In the genomic region with DNA sequence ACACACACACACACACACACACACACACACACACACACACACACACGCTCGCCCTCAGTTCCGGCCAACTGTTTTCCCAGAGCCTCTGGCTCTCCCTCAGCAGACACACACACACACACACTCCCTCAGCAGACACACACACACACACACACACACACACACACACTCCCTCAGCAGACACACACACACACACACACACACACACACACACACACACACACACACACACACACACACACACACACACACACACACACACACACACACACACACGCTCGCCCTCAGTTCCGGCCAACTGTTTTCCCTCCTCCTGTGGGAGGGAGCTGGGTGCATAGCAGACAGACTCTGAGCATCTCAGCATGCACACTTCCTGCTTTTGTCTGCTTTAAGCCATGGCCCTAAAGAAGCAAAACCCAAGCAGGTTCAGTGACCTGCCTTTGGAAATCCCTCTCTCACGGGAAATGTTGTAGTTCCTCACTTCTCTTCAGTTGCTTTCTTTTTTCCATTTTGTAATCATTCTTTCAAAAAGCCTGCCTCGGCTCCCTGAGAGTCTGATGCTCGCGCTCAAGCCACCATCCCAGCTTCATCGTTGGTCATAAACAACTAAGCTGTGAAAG, we compare ENCODE assay signal across 7 mouse cellular contexts. TPM values are rescaled to one million over a fixed set of nuclear protein-coding genes. Genes with fewer than 3 reads are reported as not detected.
DNase-seq lines count a peak whose midpoint lies in the region; ATAC-seq and TF ChIP-seq lines count a peak whose summit lies in the region.
"Not testable (repeated sequence)": the region's sequence is repeated elsewhere in the genome, so short reads cannot be mapped to it uniquely, and the experiment has no call there.

No protein-coding gene starts in this region.

- DNase-seq in adrenal gland, postnatal 14 days = peak; percentile 23
- peak; percentile 13 for DNase-seq in gastrocnemius, postnatal 10 days
- peak; percentile 8 to 23 for DNase-seq in heart, postnatal 14 days
- peak; percentile 43 for DNase-seq in kidney, postnatal 0 days (ENCODE audit: low spot score)
- DNase-seq in naive thymus-derived CD4-positive, alpha-beta T cell, adult 2 months (ENCODE audit: low read depth) = peak; percentile 84

- H3K36me3 ChIP-seq in kidney, postnatal 0 days (ENCODE audit: insufficient read depth, low read length) = peaks cover 24% of the 10 kb centered on the region; the same call in 1 of the 2 replicates
- peaks cover 55% of the 10 kb centered on the region for H3K36me3 ChIP-seq in lung, embryonic 15.5 days
- H3K36me3 ChIP-seq in stomach, embryonic 16.5 days (ENCODE audit: control insufficient read depth, insufficient read depth, low read length) = not testable (repeated sequence)

- H3K27ac ChIP-seq in kidney, postnatal 0 days = peak overlapping the region; percentile 57
- peak overlapping the region; percentile 6; the same call in 1 of the 2 replicates for H3K27ac ChIP-seq in lung, embryonic 15.5 days
- peak overlapping the region; percentile 17; the same call in 1 of the 2 replicates for H3K27ac ChIP-seq in stomach, embryonic 16.5 days (ENCODE audit: low read length)

- H3K4me3 ChIP-seq in kidney, postnatal 0 days (replicated peaks; ENCODE audit: low read depth, low read length); lung, embryonic 15.5 days; stomach, embryonic 16.5 days (replicated peaks; ENCODE audit: low read length): not testable (repeated sequence)

- not testable (repeated sequence) for H3K9ac ChIP-seq in kidney, postnatal 0 days (ENCODE audit: low read depth, low read length); lung, embryonic 15.5 days; stomach, embryonic 16.5 days (ENCODE audit: low read length)

- H3K4me2 ChIP-seq in kidney, postnatal 0 days (ENCODE audit: low read length); lung, embryonic 15.5 days; stomach, embryonic 16.5 days (ENCODE audit: low read depth, low read length): not testable (repeated sequence)

- H3K9me3 ChIP-seq in kidney, postnatal 0 days (replicated peaks; ENCODE audit: low read length); lung, embryonic 15.5 days; stomach, embryonic 16.5 days (replicated peaks; ENCODE audit: control insufficient read depth, low read length): not testable (repeated sequence)

- 0 out of 2 replicates have a peak, but pooled peaks have one; percentile 38 for ATAC-seq in kidney, postnatal 0 days (replicated peaks; ENCODE audit: low FRiP score, low read depth)
- not testable (repeated sequence) for ATAC-seq in lung, embryonic 15.5 days (ENCODE audit: borderline replicate concordance, extremely low read depth, low FRiP score, low TSS enrichment)
- 0 out of 2 replicates have a peak, but pooled peaks have one; percentile 63 for ATAC-seq in stomach, embryonic 16.5 days (ENCODE audit: insufficient read depth, low FRiP score)

- H3K4me1 ChIP-seq in kidney, postnatal 0 days (replicated peaks; ENCODE audit: insufficient read depth, low read length); lung, embryonic 15.5 days; stomach, embryonic 16.5 days (ENCODE audit: control insufficient read depth, insufficient read depth, low read length): not testable (repeated sequence)

- 51% methylated on average over 9 of the region's 11 CpGs for WGBS in kidney, postnatal 0 days
- 65% methylated on average over 8 of the region's 11 CpGs for WGBS in lung, embryonic 15.5 days
- 65% methylated on average over 9 of the region's 11 CpGs for WGBS in stomach, embryonic 16.5 days

- H3K27me3 ChIP-seq in kidney, postnatal 0 days (ENCODE audit: insufficient read depth, low read length); lung, embryonic 15.5 days; stomach, embryonic 16.5 days (ENCODE audit: control insufficient read depth, insufficient read depth, low read length): not testable (repeated sequence)

- intact Hi-C loops in heart, postnatal 14 days (cut with DNase I) = not testable (repeated sequence)

- TF ChIP-seq CTCF in kidney, postnatal 0 days (IDR thresholded peaks at IDR 0.05; ENCODE audit: low read depth) = not testable (repeated sequence)

RNA-seq across cellular contexts. Expression of gene Dnajc3, which starts 44.8 kb away (rescaled TPM):
- 53.6 and 56.4 TPM in 2 replicates for total RNA-seq in adrenal gland, postnatal 14 days (2021)
- 10 to 100 TPM; 22.3 to 25.9 TPM for total RNA-seq in gastrocnemius, postnatal 10 days (2021)
- 10 to 100 TPM; 26.2 to 28.5 TPM for total RNA-seq in heart, postnatal 14 days (2021)
- 43.1 and 46.3 TPM in 2 replicates for polyA plus RNA-seq in kidney, postnatal 0 days (2015; fragmentation: Nextera tagmentation; extraction: Ambion mirVana)
- polyA plus RNA-seq in lung, embryonic 15.5 days (2015; fragmentation: Nextera tagmentation; extraction: Ambion mirVana) = 58.6 and 60.4 TPM in 2 replicates
- 60.1 and 70.5 TPM in 2 replicates for polyA plus RNA-seq in stomach, embryonic 16.5 days (2015; fragmentation: Nextera tagmentation; extraction: Ambion mirVana)

RNA-seq across cellular contexts. Expression of gene Dzip1, which starts 57.3 kb away (rescaled TPM):
- 13.3 and 13.4 TPM in 2 replicates for total RNA-seq in adrenal gland, postnatal 14 days (2021)
- 10 to 100 TPM in 1 of 2 experiments, 1 to 10 TPM in 1; 7.4 to 11.6 TPM for total RNA-seq in gastrocnemius, postnatal 10 days (2021)
- total RNA-seq in heart, postnatal 14 days (2021) = 1 to 10 TPM; 3.0 to 4.1 TPM
- polyA plus RNA-seq in kidney, postnatal 0 days (2015; fragmentation: Nextera tagmentation; extraction: Ambion mirVana) = 10.3 and 10.7 TPM in 2 replicates
- polyA plus RNA-seq in lung, embryonic 15.5 days (2015; fragmentation: Nextera tagmentation; extraction: Ambion mirVana) = 16.7 and 18.2 TPM in 2 replicates
- 9.5 and 10.1 TPM in 2 replicates for polyA plus RNA-seq in stomach, embryonic 16.5 days (2015; fragmentation: Nextera tagmentation; extraction: Ambion mirVana)

Comparison
In these comparisons a context has a peak if more than half of its experiments do, and no peak if none do; other contexts are left out.
1. DNase-seq: peak in every context shown above with its lines; median percentile 84 in naive thymus-derived CD4-positive, alpha-beta T cell, adult 2 months; 43 in kidney, postnatal 0 days; 23 in adrenal gland, postnatal 14 days; 16 in heart, postnatal 14 days; 13 in gastrocnemius, postnatal 10 days.
2. H3K27ac ChIP-seq: peak in every context shown above with its lines; median percentile 57 in kidney, postnatal 0 days; 17 in stomach, embryonic 16.5 days; 6 in lung, embryonic 15.5 days.